Mouse (Mus musculus) embryo, embryonic 10.5 days (tissue): ENCODE results near the gene Mrgpra6.

Experiments used
- DNase-seq: peaks from one replicate; pipeline ENCODE4 v3.0.0-alpha.2; 2015; ENCODE audit warnings: low spot score

Gene Mrgpra6

DNA sequence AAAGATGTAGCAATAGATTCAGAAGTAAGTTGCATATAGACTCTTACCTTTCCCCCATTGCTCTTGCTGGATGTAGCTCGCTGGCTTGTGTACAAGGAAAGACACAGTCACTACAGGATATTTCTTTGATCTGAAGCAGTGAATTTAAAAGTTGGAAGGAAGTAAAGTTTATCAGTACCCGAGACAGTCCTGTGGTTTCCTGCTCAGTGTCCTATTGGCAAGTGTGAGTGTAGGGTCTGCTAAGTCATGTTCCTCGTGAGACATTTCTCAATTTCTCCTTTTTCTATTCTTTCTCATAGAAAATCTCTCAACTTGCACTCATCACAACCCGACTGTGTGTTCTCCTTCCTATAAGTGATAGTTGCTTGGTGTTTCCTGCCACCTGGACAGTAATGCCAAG lies at the start of gene Mrgpra6:
Mrgpra6 (minus strand) TSS at position 91 of the 400 bp plus-strand sequence.
- no peak for DNase-seq

DNA sequence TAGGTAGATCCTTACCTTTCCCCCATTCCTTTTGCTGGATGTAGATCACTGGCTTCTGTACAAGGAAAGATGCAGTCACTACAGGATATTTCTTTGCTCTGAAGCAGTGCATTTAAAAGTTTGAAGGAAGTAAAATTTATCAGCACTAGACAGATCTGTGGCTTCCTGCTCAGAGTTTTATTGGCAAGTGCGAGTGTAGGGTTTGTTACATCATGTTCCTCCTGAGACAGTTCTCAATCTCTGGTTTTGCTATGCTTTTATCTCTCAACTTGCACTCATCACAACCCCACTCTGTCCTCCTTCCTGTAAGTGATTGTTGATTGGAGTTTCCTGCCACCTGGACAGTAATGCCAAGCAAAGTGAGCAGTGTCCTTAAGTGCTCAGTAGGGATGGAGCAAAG lies 48.0 kb upstream of the Mrgpra6 start, which contains the start of gene Mrgpra9:
Mrgpra9 (minus strand) TSS at position 79 of the 400 bp plus-strand sequence.
- no peak for DNase-seq

DNA sequence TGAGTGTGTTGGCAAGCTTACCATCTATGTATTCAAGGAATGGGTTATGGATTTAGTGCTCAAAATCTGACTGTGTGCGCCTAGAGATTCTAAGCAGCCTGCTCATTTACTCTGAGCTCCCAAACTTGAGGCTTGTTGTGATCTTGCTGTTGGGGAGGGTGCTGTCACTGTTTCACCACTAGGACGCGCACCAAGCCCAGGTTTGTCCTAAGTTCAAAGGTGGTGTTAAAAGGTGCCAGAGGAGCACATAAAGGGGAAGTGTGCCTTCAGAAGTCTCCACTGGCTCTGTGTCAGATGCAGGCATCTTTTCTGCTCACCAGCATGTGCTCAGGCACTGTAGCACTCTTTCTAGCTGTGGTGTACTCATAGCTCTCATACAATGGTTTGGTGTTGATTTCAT lies 39.9 kb upstream of the Mrgpra6 start:
- no peak for DNase-seq

DNA sequence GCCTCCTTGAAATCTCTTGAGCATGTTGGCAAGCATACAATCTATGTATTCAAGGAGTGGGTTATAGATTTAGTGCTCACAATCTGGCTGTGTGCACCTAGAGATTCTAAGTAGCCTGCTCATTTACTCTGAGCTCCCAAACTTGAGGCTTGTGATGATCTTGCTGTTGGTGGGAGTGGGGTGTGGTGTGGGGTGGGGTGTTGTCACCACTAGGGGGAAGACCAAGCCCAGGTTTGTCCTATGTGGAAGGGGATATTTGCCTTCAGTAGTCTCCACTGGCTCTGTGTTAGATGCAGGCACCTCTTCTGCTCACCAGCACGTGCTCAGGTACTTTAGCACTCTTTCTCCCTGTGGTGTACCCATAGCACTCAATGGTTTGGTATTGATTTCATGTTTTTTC lies 9.4 kb downstream of the Mrgpra6 start:
- DNase-seq, result no peak

DNA sequence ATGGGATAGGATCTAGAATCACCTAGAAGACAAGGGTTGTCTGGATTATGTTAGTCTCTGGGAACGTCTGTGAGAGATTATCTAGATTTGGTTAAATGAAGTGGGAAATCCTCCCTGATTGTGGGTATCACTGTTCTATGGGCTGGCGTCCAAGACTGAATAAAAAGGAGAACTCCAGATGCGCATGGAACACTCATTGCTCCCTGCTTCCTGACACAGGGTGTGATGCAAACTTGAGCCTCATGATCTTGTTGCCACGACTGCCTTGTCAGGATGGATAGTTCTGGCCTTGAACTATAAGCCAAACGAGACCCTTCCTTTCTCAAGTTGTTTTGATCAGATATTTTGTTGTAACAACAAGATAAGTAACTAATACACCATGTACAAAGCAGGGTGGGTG lies 33.9 kb downstream of the Mrgpra6 start:
- no peak for DNase-seq

DNA sequence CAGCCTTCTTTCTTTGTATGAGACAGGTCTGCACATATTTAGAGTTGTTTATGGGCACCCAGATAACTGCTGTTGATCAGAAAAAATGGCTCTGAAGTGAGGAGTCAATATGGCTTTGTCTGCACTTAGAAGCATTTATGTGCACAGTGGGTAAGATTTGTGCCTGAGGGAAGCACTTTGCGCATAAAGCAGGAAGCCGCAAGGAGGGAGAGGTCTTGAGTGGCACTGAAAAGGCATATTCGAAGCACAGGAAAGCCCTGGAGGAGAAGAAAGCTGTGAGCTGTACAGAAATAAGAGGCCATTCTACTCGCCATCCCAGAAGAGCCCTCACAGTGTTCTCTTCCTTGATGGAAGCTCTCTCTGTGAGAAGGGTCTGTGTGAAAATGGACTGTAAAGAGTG lies 39.7 kb downstream of the Mrgpra6 start:
- no peak for DNase-seq

DNA sequence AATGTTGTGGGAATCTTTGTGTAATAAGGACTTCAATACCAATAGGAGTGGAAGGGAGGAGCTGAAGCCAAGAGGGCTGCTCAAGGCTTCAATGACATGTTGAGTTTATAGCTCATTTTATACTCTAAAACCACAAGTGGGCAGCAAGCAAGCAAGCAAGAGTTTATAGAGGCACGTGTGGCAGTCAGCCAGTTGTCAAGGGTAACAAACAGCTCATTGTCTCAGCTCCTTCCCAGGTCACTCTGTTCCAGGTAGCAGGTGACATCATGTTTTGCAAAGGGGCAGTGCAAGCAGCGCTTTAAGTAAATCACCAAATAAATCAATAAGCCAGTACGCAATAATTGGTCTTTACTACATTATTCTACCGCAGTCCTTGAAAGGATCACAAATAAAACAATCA lies 41.5 kb downstream of the Mrgpra6 start:
- DNase-seq, result no peak

DNA sequence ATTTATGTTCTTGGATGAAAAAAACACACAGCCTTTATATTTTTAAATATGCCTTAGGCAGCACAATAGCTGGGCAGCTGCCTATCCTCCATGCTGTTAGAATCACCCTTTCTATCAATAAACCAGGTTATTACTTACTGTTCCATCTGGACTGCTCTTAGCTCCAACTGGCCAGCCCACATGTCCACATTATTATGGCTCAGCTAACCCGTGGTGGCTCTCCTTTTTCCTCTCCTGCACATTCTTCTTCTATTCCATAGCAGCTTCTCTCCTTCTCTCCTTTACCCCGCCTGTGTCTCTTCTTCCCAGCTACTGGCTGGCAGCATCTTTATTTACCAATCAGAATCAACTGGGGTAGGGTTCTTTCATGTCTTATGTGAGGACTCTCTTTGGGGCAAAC lies 46.3 kb downstream of the Mrgpra6 start:
- DNase-seq, result no peak

DNA sequence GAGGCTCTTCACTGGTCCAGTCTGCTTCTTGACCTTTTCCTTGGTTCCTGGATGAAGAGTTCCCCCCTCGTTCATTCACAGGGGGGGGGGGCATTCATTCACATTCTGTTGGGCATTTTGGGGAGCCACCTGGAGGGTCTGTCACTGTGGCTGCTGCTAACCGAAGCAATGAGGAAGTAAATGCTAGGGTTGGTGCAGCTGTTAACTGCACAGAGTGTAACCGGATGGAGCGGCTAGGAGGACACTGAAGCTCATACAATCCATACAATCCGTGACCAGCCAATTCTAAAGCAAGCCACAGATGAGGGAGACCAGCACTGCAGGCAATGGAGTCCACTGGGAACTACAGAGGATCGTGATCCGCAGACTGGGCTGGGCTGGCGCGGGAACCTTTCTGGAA lies 47.0 kb downstream of the Mrgpra6 start:
- no peak for DNase-seq

DNA sequence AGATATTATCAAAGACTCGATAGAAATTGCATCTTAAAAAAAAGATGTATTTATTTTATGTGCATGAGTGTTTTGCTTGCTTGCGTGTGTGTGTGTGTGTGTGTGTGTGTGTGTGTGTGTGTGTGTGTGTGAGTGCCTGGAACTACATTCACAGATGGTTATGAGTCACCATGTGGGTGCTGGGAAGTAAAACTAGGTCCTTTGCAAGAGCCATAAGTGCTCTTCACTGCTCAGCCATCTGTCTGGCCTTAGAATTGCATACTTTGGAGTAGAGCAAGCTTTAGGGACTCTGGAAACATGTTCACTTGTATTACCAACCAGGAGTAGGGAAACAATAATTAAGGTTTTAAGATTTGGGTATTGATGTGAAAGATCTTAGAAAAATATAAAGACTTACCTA lies 48.9 kb downstream of the Mrgpra6 start:
- no peak for DNase-seq

DNA sequence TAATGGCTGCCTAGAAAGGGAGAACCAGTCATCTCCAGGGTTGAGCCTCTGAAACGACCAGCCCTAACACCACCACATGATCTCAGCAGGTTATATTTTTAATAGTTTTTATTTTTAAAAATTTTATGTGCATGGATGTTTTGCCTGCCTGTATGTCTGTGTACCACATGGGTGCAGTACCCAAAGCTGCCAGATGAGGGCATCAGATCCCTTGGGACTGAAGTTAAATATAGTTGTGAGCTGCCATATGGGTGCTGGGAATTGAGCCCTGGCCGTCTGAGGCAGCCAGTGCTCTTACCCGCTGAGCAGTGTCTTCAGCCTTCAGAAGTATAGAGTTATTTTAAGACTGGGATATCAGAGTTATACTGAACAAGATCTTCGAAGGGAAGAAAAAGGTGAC lies 49.3 kb downstream of the Mrgpra6 start:
- no peak for DNase-seq

DNA sequence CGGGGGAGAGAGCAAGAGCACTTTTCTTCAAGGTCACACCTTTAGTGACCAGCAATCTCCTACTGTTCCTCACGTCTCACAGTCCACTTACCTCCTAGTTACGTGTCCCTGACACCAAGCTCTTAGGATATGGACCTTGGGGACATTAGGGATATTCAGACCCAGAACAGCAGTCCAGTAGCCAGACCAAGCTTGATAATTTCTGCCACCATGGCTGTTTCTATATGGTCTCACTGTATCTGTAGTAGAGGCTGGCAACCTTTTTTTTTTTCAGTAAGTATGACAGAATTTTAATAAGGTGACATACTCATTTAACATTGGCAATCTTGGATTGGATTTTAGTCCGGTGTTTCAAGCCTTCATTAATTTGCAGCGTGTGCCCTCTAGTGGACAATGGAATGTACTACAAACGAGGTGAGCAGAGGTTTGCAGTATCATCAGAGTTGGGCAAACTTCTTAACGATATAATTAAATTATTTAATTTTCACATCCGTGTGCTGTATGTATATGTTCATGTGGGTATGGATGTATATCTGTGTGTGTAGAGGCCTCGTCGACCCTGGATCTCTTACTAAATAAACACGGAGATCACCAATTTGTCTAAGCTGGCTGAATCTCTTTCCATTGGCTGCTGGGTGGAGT lies 54.2 kb downstream of the Mrgpra6 start:
- DNase-seq, result peak; percentile 81

DNA sequence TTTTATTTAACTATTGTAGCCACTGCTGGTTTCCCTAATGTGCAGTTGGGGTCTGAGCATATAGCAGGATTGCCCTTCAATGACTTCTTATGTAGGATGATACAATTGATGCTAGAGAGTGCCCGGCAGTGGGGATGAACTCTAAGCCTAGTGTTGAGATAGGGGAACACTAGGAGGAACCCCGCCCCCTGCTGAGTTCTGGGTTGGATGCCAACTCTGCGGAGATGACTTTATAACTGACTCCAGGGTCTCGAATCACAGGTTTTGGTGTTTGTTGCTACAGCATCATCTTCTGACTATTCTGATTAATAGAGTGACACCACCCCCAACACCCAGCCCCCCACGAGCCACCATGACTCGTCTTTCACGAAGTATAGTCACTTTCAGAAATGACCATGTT lies 56.4 kb downstream of the Mrgpra6 start:
- no peak for DNase-seq

DNA sequence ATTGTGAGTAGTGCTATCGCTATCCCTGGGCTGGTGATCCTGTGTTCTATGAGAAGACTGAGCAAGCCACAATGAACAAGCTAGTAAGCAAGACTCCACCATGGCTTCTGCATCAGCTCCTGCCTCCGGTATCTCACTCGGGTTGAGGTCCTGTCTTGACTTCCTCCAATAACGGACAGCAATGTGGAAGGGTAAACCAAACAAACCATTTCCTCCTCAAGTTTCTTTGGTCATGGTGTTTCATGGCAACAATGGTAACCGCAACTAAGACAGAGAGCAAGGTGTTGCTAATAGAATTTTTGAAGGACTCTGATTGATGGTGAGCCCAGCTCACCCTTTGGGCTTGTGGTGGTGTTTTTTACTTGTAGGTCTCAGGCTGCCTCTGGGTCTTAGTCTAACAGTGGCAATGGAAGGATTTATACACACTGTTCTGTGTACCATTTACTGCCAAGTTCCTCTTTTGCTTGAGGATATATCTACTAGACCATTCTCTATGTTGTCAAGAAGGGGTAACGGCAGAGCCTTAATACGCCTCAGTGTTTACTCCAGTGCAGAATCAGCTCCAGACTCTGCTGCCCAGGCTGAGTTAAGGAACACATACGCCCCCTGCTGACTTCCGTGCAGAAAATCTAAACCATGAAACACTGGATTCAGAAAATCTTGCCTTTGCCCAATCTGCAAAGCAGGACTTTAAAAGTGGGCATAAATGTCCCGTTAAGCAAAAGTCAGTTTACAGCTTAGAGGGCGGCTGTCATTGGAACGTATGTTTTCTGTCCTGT lies 58.5 kb downstream of the Mrgpra6 start:
- peak; percentile 53 for DNase-seq

DNA sequence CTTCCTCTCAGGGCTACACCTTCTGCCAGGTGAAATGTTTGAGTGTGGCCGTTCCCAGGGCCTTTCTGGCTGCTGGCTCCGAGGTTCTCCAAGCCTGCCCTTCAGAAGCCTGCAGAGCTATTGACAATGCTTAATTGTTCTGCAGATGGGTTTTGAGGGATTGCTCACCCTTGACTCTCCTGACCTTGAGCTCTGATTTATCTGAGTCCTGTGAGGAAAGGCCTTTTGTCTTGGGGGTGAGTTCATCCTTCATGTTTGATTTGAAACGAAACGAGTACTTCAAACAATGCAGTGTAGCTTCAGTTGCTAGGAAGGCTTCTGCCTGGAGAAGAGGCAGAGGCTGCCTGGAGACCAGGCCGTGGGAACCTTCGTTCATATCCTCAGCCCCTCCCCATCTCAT lies 60.4 kb downstream of the Mrgpra6 start:
- DNase-seq, result peak; percentile 5

DNA sequence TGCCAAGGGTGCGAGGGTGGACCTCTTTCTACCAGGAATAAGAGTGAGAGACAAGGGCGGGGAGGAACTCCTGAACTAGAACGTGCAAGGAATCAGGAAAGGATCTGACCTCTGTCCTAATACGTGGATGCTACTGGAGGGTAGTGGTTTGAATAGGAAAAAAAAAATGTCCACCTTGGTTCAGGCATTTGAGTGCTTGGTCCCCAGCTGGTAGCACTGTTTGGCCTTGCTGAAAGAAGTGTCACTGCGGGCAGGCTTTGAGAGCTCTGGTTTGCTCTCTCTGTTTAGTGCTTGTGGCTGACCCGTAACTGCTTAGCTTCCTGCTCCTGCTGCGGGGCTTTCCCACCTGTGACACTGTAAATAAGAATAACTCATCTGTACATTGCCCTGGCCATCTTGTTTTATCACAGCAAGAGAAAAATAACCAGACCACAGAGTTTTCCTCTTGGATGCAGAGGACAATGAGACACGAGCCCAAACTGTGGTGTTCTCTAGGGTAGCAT lies 64.8 kb downstream of the Mrgpra6 start:
- DNase-seq, result no peak
